Mouse (Mus musculus) forebrain, embryonic 15.5 days (tissue): ENCODE results near the gene Ust. TPM values are rescaled to one million over a fixed set of nuclear protein-coding genes. Genes with fewer than 3 reads are reported as not detected.

ENCODE experiments used
- ATAC-seq: fragments of 200-750 bp; cut with Nextera tagmentation; replicated peaks from 2 replicates; pipeline ENCODE4 v1.8.0; 2017; ENCODE audit warnings: mild to moderate bottlenecking, moderate TSS enrichment, moderate library complexity
- H3K27ac ChIP-seq: fragments of 300-500 bp; sonication (generic); replicated peaks from 2 replicates; pipeline ENCODE4 v1.5.1; 2015; ENCODE audit warnings: mild to moderate bottlenecking, inconsistent platforms
- H3K27me3 ChIP-seq: fragments of 300-500 bp; sonication (generic); 2 replicates; pipeline ENCODE4 v1.6.1; 2015; ENCODE audit warnings: inconsistent platforms
- H3K36me3 ChIP-seq: fragments of 300-500 bp; sonication (generic); 2 replicates; pipeline ENCODE4 v1.6.1; 2015; ENCODE audit warnings: mild to moderate bottlenecking, inconsistent platforms
- H3K4me1 ChIP-seq: fragments of 300-500 bp; sonication (generic); 2 replicates; pipeline ENCODE4 v1.6.1; 2015; ENCODE audit warnings: inconsistent platforms
- H3K4me2 ChIP-seq: fragments of 300-500 bp; sonication (generic); replicated peaks from 2 replicates; pipeline ENCODE4 v1.6.1; 2015; ENCODE audit warnings: mild to moderate bottlenecking, inconsistent platforms
- H3K4me3 ChIP-seq: fragments of 300-500 bp; sonication (generic); 2 replicates; pipeline ENCODE4 v1.5.1; 2015; ENCODE audit warnings: mild to moderate bottlenecking, inconsistent platforms
- H3K9ac ChIP-seq: fragments of 300-500 bp; sonication (generic); replicated peaks from 2 replicates; pipeline ENCODE4 v1.6.1; 2015; ENCODE audit warnings: mild to moderate bottlenecking, inconsistent platforms
- H3K9me3 ChIP-seq: fragments of 300-500 bp; sonication (generic); 2 replicates; pipeline ENCODE4 v1.6.1; 2016; ENCODE audit warnings: inconsistent platforms
- WGBS: fragments of 180-500 bp; shearing (Covaris S2); methylation state at CpG from one replicate; pipeline ENCODE4 v1.1.7; 2015; ENCODE audit warnings: mixed read lengths; 5-methylcytosine and 5-hydroxymethylcytosine counted together
- polyA plus RNA-seq: library from polyadenylated mRNA; unstranded; fragments of >200 nt; fragmentation: Nextera tagmentation; extraction: Ambion mirVana; gene quantifications from 2 replicates; pipeline ENCODE4 v1.2.1, GENCODE M21; 2015

Ust gene
- polyA plus RNA-seq, 1 experiment from 2014 or later: 8.1 TPM

GRCm38 (mm10) chr10:8227705-8228374 is 290.8 kb downstream of the Ust start:
- peak; percentile 97 for ATAC-seq
- Histone ChIP-seq H3K9me3 (no peaks in the 10 kb centered on the region), H3K4me3 (no peak overlapping the region), H3K27ac (peak overlapping the region; percentile 49; the same call in 1 of the 2 replicates), H3K4me2 (no peak overlapping the region), H3K36me3 (no peaks in the 10 kb centered on the region), H3K9ac (no peak overlapping the region), H3K27me3 (no peaks in the 10 kb centered on the region), H3K4me1 (peaks cover 6% of the 10 kb centered on the region)
- 39% methylated on average over 5 of the region's 5 CpGs for WGBS

- WGBS: 71% methylated on average over 3 of the region's 3 CpGs
- H3K4me2 ChIP-seq: no peak overlapping the region
- no peak overlapping the region for H3K27ac ChIP-seq
- H3K36me3 ChIP-seq: no peaks in the 10 kb centered on the region
- no peaks in the 10 kb centered on the region for H3K27me3 ChIP-seq
- H3K4me1 ChIP-seq: peaks cover 6% of the 10 kb centered on the region
- H3K9ac ChIP-seq: no peak overlapping the region
- no peaks in the 10 kb centered on the region for H3K9me3 ChIP-seq
- no peak for ATAC-seq
- H3K4me3 ChIP-seq: no peak overlapping the region
These were observed 292.0 kb downstream of the Ust start for GRCm38 (mm10) chr10:8226650-8227049.

GRCm38 (mm10) chr10:8224641-8225040 is 294.0 kb downstream of the Ust start:
- 83% methylated on average over 2 of the region's 2 CpGs for WGBS
- ATAC-seq: no peak
- H3K27me3 ChIP-seq: no peaks in the 10 kb centered on the region
- H3K9me3 ChIP-seq: no peaks in the 10 kb centered on the region
- no peak overlapping the region for H3K27ac ChIP-seq
- peaks cover 6% of the 10 kb centered on the region for H3K4me1 ChIP-seq
- H3K4me3 ChIP-seq: no peak overlapping the region
- H3K36me3 ChIP-seq: no peaks in the 10 kb centered on the region
- H3K9ac ChIP-seq: no peak overlapping the region
- no peak overlapping the region for H3K4me2 ChIP-seq

- Histone ChIP-seq H3K27ac (no peak overlapping the region), H3K4me3 (no peak overlapping the region), H3K4me2 (no peak overlapping the region), H3K27me3 (no peaks in the 10 kb centered on the region), H3K36me3 (no peaks in the 10 kb centered on the region), H3K4me1 (peaks cover 6% of the 10 kb centered on the region), H3K9me3 (no peaks in the 10 kb centered on the region), H3K9ac (no peak overlapping the region)
- no peak for ATAC-seq
- 88% methylated on average over 8 of the region's 8 CpGs for WGBS
These were observed 294.6 kb downstream of the Ust start for GRCm38 (mm10) chr10:8224046-8224445.

- WGBS: 54% methylated on average over 8 of the region's 8 CpGs
- ATAC-seq: no peak
- Histone ChIP-seq H3K4me2 (no peak overlapping the region), H3K9ac (no peak overlapping the region), H3K9me3 (no peaks in the 10 kb centered on the region), H3K4me1 (no peaks in the 10 kb centered on the region), H3K4me3 (no peak overlapping the region), H3K36me3 (no peaks in the 10 kb centered on the region), H3K27ac (no peak overlapping the region), H3K27me3 (no peaks in the 10 kb centered on the region)
These were observed 301.7 kb downstream of the Ust start for GRCm38 (mm10) chr10:8216946-8217345.

GRCm38 (mm10) chr10:8215181-8215580 is 303.4 kb downstream of the Ust start:
- H3K4me1 ChIP-seq: no peaks in the 10 kb centered on the region
- H3K27me3 ChIP-seq: no peaks in the 10 kb centered on the region
- no peak overlapping the region for H3K4me2 ChIP-seq
- H3K9me3 ChIP-seq: no peaks in the 10 kb centered on the region
- no peak for ATAC-seq
- H3K4me3 ChIP-seq: no peak overlapping the region
- no peak overlapping the region for H3K9ac ChIP-seq
- 95% methylated on average over 3 of the region's 3 CpGs for WGBS
- H3K27ac ChIP-seq: no peak overlapping the region
- H3K36me3 ChIP-seq: no peaks in the 10 kb centered on the region

GRCm38 (mm10) chr10:8213906-8214421 is 304.7 kb downstream of the Ust start:
- Histone ChIP-seq H3K9me3 (no peaks in the 10 kb centered on the region), H3K4me1 (no peaks in the 10 kb centered on the region), H3K27me3 (no peaks in the 10 kb centered on the region), H3K9ac (no peak overlapping the region), H3K4me2 (no peak overlapping the region), H3K36me3 (no peaks in the 10 kb centered on the region), H3K27ac (no peak overlapping the region), H3K4me3 (no peak overlapping the region)
- ATAC-seq: no peak
- 68% methylated on average over 16 of the region's 16 CpGs for WGBS

GRCm38 (mm10) chr10:8213266-8213905 is 305.2 kb downstream of the Ust start:
- Histone ChIP-seq H3K9me3 (no peaks in the 10 kb centered on the region), H3K27ac (no peak overlapping the region), H3K27me3 (no peaks in the 10 kb centered on the region), H3K9ac (no peak overlapping the region), H3K4me3 (no peak overlapping the region), H3K4me2 (no peak overlapping the region), H3K36me3 (no peaks in the 10 kb centered on the region), H3K4me1 (no peaks in the 10 kb centered on the region)
- ATAC-seq: no peak
- WGBS: 73% methylated on average over 10 of the region's 10 CpGs

GRCm38 (mm10) chr10:8212611-8213226 is 305.9 kb downstream of the Ust start:
- no peaks in the 10 kb centered on the region for H3K27me3 ChIP-seq
- WGBS: 92% methylated on average over 11 of the region's 11 CpGs
- no peaks in the 10 kb centered on the region for H3K9me3 ChIP-seq

GRCm38 (mm10) chr10:8211694-8212093 is 306.9 kb downstream of the Ust start:
- WGBS: 81% methylated on average over 5 of the region's 5 CpGs
- Histone ChIP-seq H3K27ac (no peak overlapping the region), H3K4me1 (no peaks in the 10 kb centered on the region), H3K9ac (no peak overlapping the region), H3K9me3 (no peaks in the 10 kb centered on the region), H3K36me3 (no peaks in the 10 kb centered on the region), H3K4me2 (no peak overlapping the region), H3K27me3 (no peaks in the 10 kb centered on the region), H3K4me3 (no peak overlapping the region)
- no peak for ATAC-seq

More at GRCm38 (mm10) chr10:8212611-8213226, 305.9 kb downstream of the Ust start:
- H3K36me3 ChIP-seq: no peaks in the 10 kb centered on the region
- no peak for ATAC-seq
- no peaks in the 10 kb centered on the region for H3K4me1 ChIP-seq
- H3K9ac ChIP-seq: no peak overlapping the region
- no peak overlapping the region for H3K4me2 ChIP-seq
- no peak overlapping the region for H3K4me3 ChIP-seq
- H3K27ac ChIP-seq: no peak overlapping the region

- H3K4me3 ChIP-seq: no peak overlapping the region
- no peaks in the 10 kb centered on the region for H3K4me1 ChIP-seq
- H3K27me3 ChIP-seq: no peaks in the 10 kb centered on the region
- no peaks in the 10 kb centered on the region for H3K9me3 ChIP-seq
- H3K27ac ChIP-seq: no peak overlapping the region
- ATAC-seq: no peak
- WGBS: 13% methylated on average over 3 of the region's 3 CpGs
- no peak overlapping the region for H3K9ac ChIP-seq
- H3K4me2 ChIP-seq: no peak overlapping the region
- no peaks in the 10 kb centered on the region for H3K36me3 ChIP-seq
These were observed 308.3 kb downstream of the Ust start for GRCm38 (mm10) chr10:8210366-8210765.

GRCm38 (mm10) chr10:8207358-8207757 is 311.3 kb downstream of the Ust start:
- Histone ChIP-seq H3K27me3 (no peaks in the 10 kb centered on the region), H3K4me1 (no peaks in the 10 kb centered on the region), H3K9ac (no peak overlapping the region), H3K36me3 (no peaks in the 10 kb centered on the region), H3K27ac (no peak overlapping the region), H3K4me2 (no peak overlapping the region), H3K9me3 (no peaks in the 10 kb centered on the region), H3K4me3 (no peak overlapping the region)
- ATAC-seq: no peak
- 94% methylated on average over 19 of the region's 19 CpGs for WGBS
